Mouse (Mus musculus): Measurements from ENCODE around the gene Krt81. TPM values are rescaled to one million over a fixed set of nuclear protein-coding genes. Genes with fewer than 3 reads are reported as not detected.

Krt81 gene
- not detected in 2 replicates for polyA plus RNA-seq (2015; fragmentation: Nextera tagmentation; extraction: Ambion mirVana)

DNA sequence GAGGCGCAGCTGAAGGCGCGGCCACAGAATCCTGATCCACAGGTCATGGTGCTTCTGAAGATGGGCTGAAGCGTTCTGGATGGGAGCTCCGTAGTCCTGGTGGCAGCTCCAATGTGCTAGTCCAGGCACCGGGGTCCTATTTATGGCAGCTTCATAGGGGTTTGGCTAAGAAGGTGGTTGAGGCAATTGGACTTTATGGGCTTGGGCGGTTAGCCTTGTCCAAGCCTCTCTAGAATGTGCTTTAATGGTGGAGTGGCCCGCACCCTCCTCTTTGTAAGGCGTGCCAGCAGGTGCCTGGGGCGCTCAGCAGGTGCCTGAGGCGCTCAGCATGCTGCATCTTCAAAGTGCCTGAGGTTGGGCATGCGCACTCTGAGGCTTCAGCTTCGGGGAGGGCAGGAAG, at the start of gene Krt81:
TSS of gene Krt81 (minus strand) at position 101 of the 400 bp plus-strand sequence.
- Histone ChIP-seq H3K9me3 (replicated peaks) (no peaks in the 10 kb centered on the region), H3K36me3 (ENCODE audit: poor library complexity, severe bottlenecking) (no peaks in the 10 kb centered on the region), H3K27me3 (no peaks in the 10 kb centered on the region), H3K9ac (no peak within 1 kb of the TSS), H3K4me2 (no peak within 1 kb of the TSS), H3K4me3 (no peak within 1 kb of the TSS), H3K27ac (no peak within 1 kb of the TSS), H3K4me1 (peaks cover 3% of the 10 kb centered on the region; the same call in 1 of the 2 replicates)
- ATAC-seq, result no peak
- 90% methylated on average over 13 of the region's 13 CpGs for WGBS

GRCm38 (mm10) chr15:101508247-101508646, 44.7 kb upstream of the Krt81 start:
- no peaks in the 10 kb centered on the region for H3K27me3 ChIP-seq
- H3K4me3 ChIP-seq, result no peak overlapping the region
- ATAC-seq, result no peak

GRCm38 (mm10) chr15:101506896-101507758, 43.6 kb upstream of the Krt81 start:
- no peaks in the 10 kb centered on the region for H3K4me1 ChIP-seq
- ATAC-seq, result no peak
- H3K9ac ChIP-seq, result no peak overlapping the region
- H3K36me3 ChIP-seq (ENCODE audit: poor library complexity, severe bottlenecking), result no peaks in the 10 kb centered on the region
- no peaks in the 10 kb centered on the region for H3K9me3 ChIP-seq (replicated peaks)
- H3K27me3 ChIP-seq, result no peaks in the 10 kb centered on the region
- 70% methylated on average over 14 of the region's 14 CpGs for WGBS
- no peak overlapping the region for H3K4me2 ChIP-seq
- no peak overlapping the region for H3K4me3 ChIP-seq
- no peak overlapping the region for H3K27ac ChIP-seq

More at GRCm38 (mm10) chr15:101508247-101508646, 44.7 kb upstream of the Krt81 start:
- Histone ChIP-seq H3K27ac (no peak overlapping the region), H3K36me3 (ENCODE audit: poor library complexity, severe bottlenecking) (no peaks in the 10 kb centered on the region), H3K9me3 (replicated peaks) (no peaks in the 10 kb centered on the region), H3K4me1 (no peaks in the 10 kb centered on the region), H3K4me2 (no peak overlapping the region), H3K9ac (no peak overlapping the region)
- 90% methylated on average over 9 of the region's 9 CpGs for WGBS

GRCm38 (mm10) chr15:101497181-101497580, 33.6 kb upstream of the Krt81 start:
- H3K9ac ChIP-seq, result no peak overlapping the region
- no peaks in the 10 kb centered on the region for H3K27me3 ChIP-seq
- no peaks in the 10 kb centered on the region for H3K4me1 ChIP-seq
- no peak overlapping the region for H3K4me2 ChIP-seq
- no peak for ATAC-seq
- H3K36me3 ChIP-seq (ENCODE audit: poor library complexity, severe bottlenecking), result no peaks in the 10 kb centered on the region
- 68% methylated on average over 2 of the region's 2 CpGs for WGBS
- H3K27ac ChIP-seq, result no peak overlapping the region
- H3K9me3 ChIP-seq (replicated peaks), result no peaks in the 10 kb centered on the region
- no peak overlapping the region for H3K4me3 ChIP-seq

GRCm38 (mm10) chr15:101495266-101495665, 31.7 kb upstream of the Krt81 start:
- H3K27ac ChIP-seq, result no peak overlapping the region
- no peaks in the 10 kb centered on the region for H3K36me3 ChIP-seq (ENCODE audit: poor library complexity, severe bottlenecking)
- no peak overlapping the region for H3K4me3 ChIP-seq
- ATAC-seq, result no peak
- H3K27me3 ChIP-seq, result no peaks in the 10 kb centered on the region
- H3K4me1 ChIP-seq, result no peaks in the 10 kb centered on the region
- WGBS, result 81% methylated on average over 8 of the region's 8 CpGs
- H3K9me3 ChIP-seq (replicated peaks), result no peaks in the 10 kb centered on the region
- H3K9ac ChIP-seq, result no peak overlapping the region
- no peak overlapping the region for H3K4me2 ChIP-seq

GRCm38 (mm10) chr15:101494203-101494602, 30.7 kb upstream of the Krt81 start:
- Histone ChIP-seq H3K4me3 (no peak overlapping the region), H3K36me3 (ENCODE audit: poor library complexity, severe bottlenecking) (no peaks in the 10 kb centered on the region), H3K4me2 (no peak overlapping the region), H3K27ac (no peak overlapping the region), H3K27me3 (no peaks in the 10 kb centered on the region), H3K9ac (no peak overlapping the region), H3K9me3 (replicated peaks) (no peaks in the 10 kb centered on the region), H3K4me1 (no peaks in the 10 kb centered on the region)
- 55% methylated on average over 1 of the region's 1 CpGs for WGBS
- ATAC-seq, result no peak

- Histone ChIP-seq H3K27me3 (no peaks in the 10 kb centered on the region), H3K27ac (no peak overlapping the region), H3K4me1 (no peaks in the 10 kb centered on the region), H3K9me3 (replicated peaks) (no peaks in the 10 kb centered on the region), H3K4me3 (no peak overlapping the region), H3K36me3 (ENCODE audit: poor library complexity, severe bottlenecking) (no peaks in the 10 kb centered on the region), H3K4me2 (no peak overlapping the region), H3K9ac (no peak overlapping the region)
- WGBS, result 94% methylated on average over 6 of the region's 6 CpGs
- no peak for ATAC-seq
Observed at GRCm38 (mm10) chr15:101493713-101494112, 30.2 kb upstream of the Krt81 start.

DNA sequence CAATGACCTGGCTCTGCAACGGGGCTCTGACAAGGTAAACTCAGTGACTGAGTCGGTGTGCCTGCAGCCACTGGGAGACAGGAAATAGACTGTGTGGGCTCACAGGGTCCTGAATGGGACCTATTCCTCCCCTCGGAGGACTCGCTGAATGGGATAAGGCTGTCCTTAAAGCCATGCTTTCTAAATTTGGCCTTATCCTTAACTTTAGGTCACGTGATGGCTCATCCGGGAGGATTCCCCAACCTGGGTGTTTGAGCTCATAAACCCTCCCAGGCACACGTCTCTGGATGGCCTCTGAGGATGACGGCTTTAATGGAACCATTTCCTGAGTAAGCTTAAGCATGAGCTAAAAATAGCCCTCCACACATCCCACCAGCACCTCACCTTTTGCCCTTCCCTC, 29.2 kb upstream of the Krt81 start:
- Histone ChIP-seq H3K4me3 (no peak overlapping the region), H3K9me3 (replicated peaks) (no peaks in the 10 kb centered on the region), H3K27ac (no peak overlapping the region), H3K27me3 (no peaks in the 10 kb centered on the region), H3K36me3 (ENCODE audit: poor library complexity, severe bottlenecking) (no peaks in the 10 kb centered on the region), H3K4me2 (no peak overlapping the region), H3K9ac (no peak overlapping the region), H3K4me1 (no peaks in the 10 kb centered on the region)
- no peak for ATAC-seq
- WGBS, result 78% methylated on average over 8 of the region's 8 CpGs

DNA sequence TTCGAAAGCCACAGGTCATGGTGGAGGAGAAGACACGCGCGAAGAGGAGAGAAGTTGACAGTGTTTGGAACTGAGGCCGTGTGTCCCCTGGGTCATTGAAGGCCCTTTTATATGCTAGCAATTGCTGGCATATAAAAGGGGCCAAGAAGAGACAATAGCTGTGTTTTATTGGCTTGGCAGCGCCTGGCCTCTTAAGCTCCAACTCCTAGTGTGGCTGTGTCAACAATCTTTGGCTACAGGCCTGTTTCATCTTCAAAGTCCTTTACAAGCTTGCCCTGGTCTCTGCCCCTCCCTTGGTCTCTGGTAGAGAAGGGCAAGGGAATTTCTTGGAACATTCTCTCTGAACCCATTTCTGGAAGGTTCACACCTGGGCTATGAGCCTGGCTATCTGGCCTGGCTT, 27.9 kb upstream of the Krt81 start, which contains the start of gene Krt83:
TSS of gene Krt83 (minus strand) at position 82 of the 400 bp plus-strand sequence.
- Histone ChIP-seq H3K9me3 (replicated peaks) (no peaks in the 10 kb centered on the region), H3K9ac (no peak within 1 kb of the TSS), H3K36me3 (ENCODE audit: poor library complexity, severe bottlenecking) (no peaks in the 10 kb centered on the region), H3K4me1 (no peaks in the 10 kb centered on the region), H3K27ac (no peak within 1 kb of the TSS), H3K4me3 (no peak within 1 kb of the TSS), H3K27me3 (no peaks in the 10 kb centered on the region), H3K4me2 (no peak within 1 kb of the TSS)
- no peak for ATAC-seq
- WGBS, result 61% methylated on average over 6 of the region's 6 CpGs

DNA sequence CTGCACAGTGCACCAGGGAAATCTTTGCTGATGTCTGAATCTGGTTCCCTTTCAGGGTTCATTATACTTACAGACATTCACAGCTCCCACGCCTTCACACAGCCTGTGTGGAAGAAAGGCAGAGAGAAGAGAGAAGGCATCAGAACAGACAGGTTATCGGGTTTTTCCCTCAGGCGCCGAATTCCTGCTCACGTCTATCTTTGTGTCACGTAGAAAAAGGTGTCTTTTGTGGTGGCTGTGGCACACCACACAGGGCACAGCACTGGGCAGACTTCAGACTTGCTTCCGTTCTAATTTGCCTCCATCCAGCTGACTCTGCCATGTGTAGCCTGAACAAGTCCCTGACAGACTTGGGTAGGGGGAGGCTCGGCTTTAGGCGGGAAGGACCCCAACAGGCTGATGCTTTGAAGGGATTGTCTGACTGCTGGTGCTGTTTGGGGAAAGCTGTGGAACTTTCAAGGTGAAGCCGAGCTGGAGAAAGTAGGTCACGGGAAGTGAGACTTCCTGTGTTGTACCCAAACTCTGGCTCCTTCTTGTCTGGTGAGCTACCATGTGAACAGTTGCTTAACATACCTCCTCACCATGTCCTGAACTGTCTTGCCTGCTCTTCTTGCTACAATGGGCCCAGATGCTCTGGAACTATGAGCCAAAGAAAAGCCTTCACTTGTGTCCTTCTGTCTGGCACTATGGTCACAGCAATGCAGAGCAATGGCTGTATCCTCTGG, 22.5 kb upstream of the Krt81 start:
- 81% methylated on average over 11 of the region's 11 CpGs for WGBS
- no peak for ATAC-seq

GRCm38 (mm10) chr15:101484939-101485338, 21.4 kb upstream of the Krt81 start:
- 87% methylated on average over 1 of the region's 1 CpGs for WGBS
- Histone ChIP-seq H3K36me3 (ENCODE audit: poor library complexity, severe bottlenecking) (no peaks in the 10 kb centered on the region), H3K4me1 (no peaks in the 10 kb centered on the region), H3K27me3 (no peaks in the 10 kb centered on the region), H3K9ac (no peak overlapping the region), H3K4me3 (no peak overlapping the region), H3K9me3 (replicated peaks) (no peaks in the 10 kb centered on the region), H3K4me2 (no peak overlapping the region), H3K27ac (no peak overlapping the region)
- no peak for ATAC-seq

More for the DNA sequence above, 22.5 kb upstream of the Krt81 start:
- no peak overlapping the region for H3K4me3 ChIP-seq
- no peaks in the 10 kb centered on the region for H3K9me3 ChIP-seq (replicated peaks)
- H3K4me1 ChIP-seq, result no peaks in the 10 kb centered on the region
- no peak overlapping the region for H3K27ac ChIP-seq
- H3K9ac ChIP-seq, result no peak overlapping the region
- no peak overlapping the region for H3K4me2 ChIP-seq
- no peaks in the 10 kb centered on the region for H3K36me3 ChIP-seq (ENCODE audit: poor library complexity, severe bottlenecking)
- no peaks in the 10 kb centered on the region for H3K27me3 ChIP-seq

- no peak overlapping the region for H3K27ac ChIP-seq
- 0 out of 2 replicates have a peak, but pooled peaks cover 3% of the 10 kb centered on the region for H3K27me3 ChIP-seq
- no peaks in the 10 kb centered on the region for H3K9me3 ChIP-seq (replicated peaks)
- H3K9ac ChIP-seq, result no peak overlapping the region
- peaks cover 11% of the 10 kb centered on the region for H3K4me1 ChIP-seq
- no peak overlapping the region for H3K4me2 ChIP-seq
- no peaks in the 10 kb centered on the region for H3K36me3 ChIP-seq (ENCODE audit: poor library complexity, severe bottlenecking)
- 78% methylated on average over 1 of the region's 1 CpGs for WGBS
- ATAC-seq, result no peak
- no peak overlapping the region for H3K4me3 ChIP-seq
Observed at GRCm38 (mm10) chr15:101483646-101484045, 20.1 kb upstream of the Krt81 start.

Measured in forebrain, embryonic 13.5 days (tissue).